8 mouse cellular contexts compared by ENCODE assay signal in the genomic region with DNA sequence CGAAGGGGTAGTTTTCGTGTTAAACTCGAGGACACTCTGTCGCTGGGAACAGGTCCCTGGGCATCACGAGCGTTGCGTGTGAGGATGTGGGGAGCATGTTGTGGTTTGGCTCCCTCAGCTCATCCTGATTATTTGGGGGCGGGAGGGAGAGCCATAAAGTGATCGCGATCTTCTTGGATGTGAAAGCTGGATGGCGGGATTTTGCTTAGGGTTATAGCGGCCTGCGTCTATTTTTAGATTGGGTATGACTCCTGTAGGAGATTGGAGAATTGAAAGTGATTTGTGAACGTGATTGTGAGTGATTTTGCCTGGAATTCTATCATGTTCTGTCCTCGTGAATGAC. TPM values are rescaled to one million over a fixed set of nuclear protein-coding genes. Genes with fewer than 3 reads are reported as not detected.
DNase-seq lines count a peak whose midpoint lies in the region; ATAC-seq and TF ChIP-seq lines count a peak whose summit lies in the region.

No protein-coding gene starts in this region.

- WGBS in heart, embryonic 14.5 days = 6% methylated on average over 15 of the region's 15 CpGs
- 10% methylated on average over 15 of the region's 15 CpGs for WGBS in forebrain, embryonic 14.5 days

- intact Hi-C loops in left cerebral cortex, postnatal 4 days (cut with DNase I) = no loop called here

- TF ChIP-seq CTCF in MEL (IDR thresholded peaks at IDR 0.05 in 2 of 3, conservative IDR thresholded peaks at IDR 0.05 in 1 of 3; ENCODE audit: control insufficient read depth in 1 of 3, insufficient read depth in 1 of 3, low read depth in 2 of 3, low read length in 3 of 3, poor library complexity in 1 of 3, severe bottlenecking in 1 of 3) = no peak

- DNase-seq in heart, adult 8-10 months (ENCODE audit: low spot score) = no peak
- no peak for DNase-seq in MEL (ENCODE audit: low read depth, low spot score)
- DNase-seq in forebrain, embryonic 14.5 days (ENCODE audit: low spot score) = peak; percentile 47
- peak; percentile 14 for DNase-seq in mesoderm, embryonic 11.5 days (ENCODE audit: low read depth, low spot score)
- DNase-seq in left cerebral cortex, postnatal 4 days = no peak
- no peak for DNase-seq in gastrocnemius, postnatal 4 days (ENCODE audit: low spot score in 2 of 2)
- no peak for DNase-seq in urinary bladder, postnatal 10 days (ENCODE audit: low spot score)

- peak overlapping the region; percentile 80 to 81 for H3K4me3 ChIP-seq in heart, embryonic 14.5 days (ENCODE audit: control insufficient read depth in 1 of 2, insufficient read depth in 1 of 2, low read depth in 1 of 2, low read length in 2 of 2)
- H3K4me3 ChIP-seq in MEL (ENCODE audit: control insufficient read depth in 1 of 2, insufficient read depth in 1 of 2, low read depth in 2 of 2, low read length in 2 of 2) = peak overlapping the region; percentile 62 to 71
- H3K4me3 ChIP-seq in forebrain, embryonic 14.5 days (ENCODE audit: low read depth, low read length) = peak overlapping the region; percentile 74

- peaks cover 2 to 5% of the 10 kb centered on the region in 2 experiments; a peak in 2 of 4 replicates for H3K4me1 ChIP-seq in heart, embryonic 14.5 days (ENCODE audit: control insufficient read depth in 2 of 2, insufficient read depth in 2 of 2, low read length in 2 of 2)
- peaks cover 0 to 5% of the 10 kb centered on the region in 2 experiments; a peak in 3 of 4 replicates for H3K4me1 ChIP-seq in MEL (ENCODE audit: control insufficient read depth in 1 of 2, insufficient read depth in 2 of 2, low read length in 2 of 2)
- H3K4me1 ChIP-seq in forebrain, embryonic 14.5 days (ENCODE audit: control insufficient read depth, insufficient read depth, low read length) = 0 out of 2 replicates have a peak, but pooled peaks cover 3% of the 10 kb centered on the region

- ATAC-seq in heart, embryonic 14.5 days (ENCODE audit: insufficient number of reproducible peaks, insufficient read depth, low FRiP score, low read depth) = no peak; the same call in 1 of the 2 replicates
- peak; percentile 50 for ATAC-seq in forebrain, embryonic 14.5 days

- peak overlapping the region; percentile 91 for H3K9ac ChIP-seq in heart, embryonic 14.5 days (ENCODE audit: low read length)
- H3K9ac ChIP-seq in MEL (ENCODE audit: control insufficient read depth, low read depth, low read length, poor library complexity, severe bottlenecking) = peak overlapping the region; percentile 86
- peak overlapping the region; percentile 83 for H3K9ac ChIP-seq in forebrain, embryonic 14.5 days (ENCODE audit: low read length)

- H3K9me3 ChIP-seq in heart, embryonic 14.5 days (ENCODE audit: control insufficient read depth, low read length) = no peaks in the 10 kb centered on the region
- no peaks in the 10 kb centered on the region for H3K9me3 ChIP-seq in MEL (replicated peaks; ENCODE audit: insufficient read depth, low read length)
- H3K9me3 ChIP-seq in forebrain, embryonic 14.5 days (replicated peaks; ENCODE audit: control insufficient read depth, low read length) = no peaks in the 10 kb centered on the region

- peaks cover 22% of the 10 kb centered on the region for H3K36me3 ChIP-seq in heart, embryonic 14.5 days (ENCODE audit: control insufficient read depth, insufficient read depth, low read length)
- peaks cover 0 to 5% of the 10 kb centered on the region in 2 experiments; a peak in 1 of 4 replicates for H3K36me3 ChIP-seq in MEL (ENCODE audit: control insufficient read depth in 1 of 2, insufficient read depth in 2 of 2, low read length in 2 of 2)
- peaks cover 17% of the 10 kb centered on the region; the same call in 1 of the 2 replicates for H3K36me3 ChIP-seq in forebrain, embryonic 14.5 days (ENCODE audit: control insufficient read depth, insufficient read depth, low read length)

- TF ChIP-seq EP300 in MEL (IDR thresholded peaks at IDR 0.05; ENCODE audit: low read depth in 1 of 2, low read length in 2 of 2) = 0 out of 4 replicates have a peak, but pooled peaks of 1 of the 2 experiments have one; percentile 0

- H3K27me3 ChIP-seq in heart, embryonic 14.5 days (ENCODE audit: control insufficient read depth, insufficient read depth, low read length) = no peaks in the 10 kb centered on the region
- no peaks in the 10 kb centered on the region for H3K27me3 ChIP-seq in MEL (ENCODE audit: control insufficient read depth in 1 of 2, insufficient read depth in 2 of 2, low read length in 2 of 2)
- no peaks in the 10 kb centered on the region for H3K27me3 ChIP-seq in forebrain, embryonic 14.5 days (replicated peaks; ENCODE audit: control insufficient read depth, insufficient read depth, low read length)

- H3K79me2 ChIP-seq in MEL (ENCODE audit: control insufficient read depth, insufficient read depth, low read length, poor library complexity) = peaks cover 2% of the 10 kb centered on the region; the same call in 1 of the 2 replicates

- no peak for TF ChIP-seq POLR2A in MEL (IDR thresholded peaks at IDR 0.05; ENCODE audit: control insufficient read depth in 1 of 2, insufficient read depth in 1 of 2, low read depth in 1 of 2, low read length in 2 of 2, poor library complexity in 1 of 2)

- H3K4me2 ChIP-seq in heart, embryonic 14.5 days (ENCODE audit: low read length) = peak overlapping the region; percentile 87
- H3K4me2 ChIP-seq in forebrain, embryonic 14.5 days (ENCODE audit: low read length) = peak overlapping the region; percentile 66

- peak overlapping the region; percentile 40 to 84 for H3K27ac ChIP-seq in heart, embryonic 14.5 days (replicated peaks in 1 of 2; ENCODE audit: control insufficient read depth in 1 of 2, insufficient read depth in 1 of 2, low read depth in 2 of 2, low read length in 2 of 2)
- H3K27ac ChIP-seq in MEL (ENCODE audit: control insufficient read depth, low read depth, low read length) = peak overlapping the region; percentile 29
- peak overlapping the region; percentile 76 for H3K27ac ChIP-seq in forebrain, embryonic 14.5 days (ENCODE audit: low read depth, low read length)

- TF ChIP-seq RAD21 in MEL (IDR thresholded peaks at IDR 0.05; ENCODE audit: low read depth, low read length) = no peak

TF ChIP-seq in MEL, 35 proteins besides CTCF, POLR2A, EP300 and RAD21:
- TF ChIP-seq TCF12 (IDR thresholded peaks at IDR 0.05; ENCODE audit: low read depth, low read length) = no peak
- peak; percentile 1; the same call in 1 of the 2 replicates for TF ChIP-seq MXI1 (IDR thresholded peaks at IDR 0.05; ENCODE audit: low read depth, low read length)

RNA-seq across cellular contexts. Expression of a gene that starts 0.4 kb away (rescaled TPM):
- polyA plus RNA-seq in heart, embryonic 14.5 days (2014; fragmentation: Nextera tagmentation; extraction: Ambion mirVana) = 6.4 and 8.5 TPM in 2 replicates
- total RNA-seq in heart, adult 8-10 months (2022) = 1 to 10 TPM; 1.5 to 4.3 (median 2.1) TPM
- 3.9 and 8.2 TPM in 2 replicates for total RNA-seq in MEL (2012; rRNA removed)
- 1 to 10 TPM in 1 of 2 experiments, not detected in 1; 7.1 TPM for polyA plus RNA-seq in MEL (2012; ENCODE audit: insufficient read depth in 1 of 2, insufficient read length in 2 of 2, low read depth in 1 of 2, low replicate concordance in 2 of 2, missing spikeins in 1 of 2)
- polyA plus RNA-seq in forebrain, embryonic 14.5 days (2014; fragmentation: Nextera tagmentation; extraction: Ambion mirVana) = 4.6 and 7.7 TPM in 2 replicates
- 10 to 100 TPM; 33.0 to 33.9 TPM for total RNA-seq in left cerebral cortex, postnatal 4 days (2021)
- total RNA-seq in gastrocnemius, postnatal 4 days (2021) = 1 to 10 TPM; 8.0 to 9.4 TPM

RNA-seq across cellular contexts. Expression of a gene that starts 27.6 kb away (rescaled TPM):
- polyA plus RNA-seq in heart, embryonic 14.5 days (2014; fragmentation: Nextera tagmentation; extraction: Ambion mirVana) = 85.2 and 91.3 TPM in 2 replicates
- total RNA-seq in heart, adult 8-10 months (2022) = 10 to 100 TPM; 25.3 to 34.5 (median 31.3) TPM
- total RNA-seq in MEL (2012; rRNA removed) = 5.5 and 6.2 TPM in 2 replicates
- 1 to 10 TPM in 1 of 2 experiments, not detected in 1; 4.8 TPM for polyA plus RNA-seq in MEL (2012; ENCODE audit: insufficient read depth in 1 of 2, insufficient read length in 2 of 2, low read depth in 1 of 2, low replicate concordance in 2 of 2, missing spikeins in 1 of 2)
- 123 and 140 TPM in 2 replicates for polyA plus RNA-seq in forebrain, embryonic 14.5 days (2014; fragmentation: Nextera tagmentation; extraction: Ambion mirVana)
- 10 to 100 TPM; 64.8 to 65.3 TPM for total RNA-seq in left cerebral cortex, postnatal 4 days (2021)
- 10 to 100 TPM; 52.5 to 65.2 TPM for total RNA-seq in gastrocnemius, postnatal 4 days (2021)

RNA-seq across cellular contexts. Expression of a gene that starts 31.8 kb away (rescaled TPM):
- 5.2 and 6.4 TPM in 2 replicates for polyA plus RNA-seq in heart, embryonic 14.5 days (2014; fragmentation: Nextera tagmentation; extraction: Ambion mirVana)
- total RNA-seq in heart, adult 8-10 months (2022) = 1 to 10 TPM in 3 of 4 experiments, under 1 TPM in 1; 0.82 to 1.8 (median 1.6) TPM
- total RNA-seq in MEL (2012; rRNA removed) = 7.3 and 8.0 TPM in 2 replicates
- 1 to 10 TPM in 1 of 2 experiments, not detected in 1; 8.0 TPM for polyA plus RNA-seq in MEL (2012; ENCODE audit: insufficient read depth in 1 of 2, insufficient read length in 2 of 2, low read depth in 1 of 2, low replicate concordance in 2 of 2, missing spikeins in 1 of 2)
- polyA plus RNA-seq in forebrain, embryonic 14.5 days (2014; fragmentation: Nextera tagmentation; extraction: Ambion mirVana) = 18.7 and 20.3 TPM in 2 replicates
- 10 to 100 TPM; 12.9 to 17.3 TPM for total RNA-seq in left cerebral cortex, postnatal 4 days (2021)
- 1 to 10 TPM; 4.8 to 5.6 TPM for total RNA-seq in gastrocnemius, postnatal 4 days (2021)

RNA-seq across cellular contexts. Expression of a gene that starts 31.9 kb away (rescaled TPM):
- 0.70 TPM in 1 of 2 replicates, not detected in the other for polyA plus RNA-seq in heart, embryonic 14.5 days (2014; fragmentation: Nextera tagmentation; extraction: Ambion mirVana)
- under 1 TPM in 1 of 4 experiments, not detected in 3; 0.28 TPM for total RNA-seq in heart, adult 8-10 months (2022)
- 0.62 TPM in 1 of 2 replicates, not detected in the other for total RNA-seq in MEL (2012; rRNA removed)
- not detected for polyA plus RNA-seq in MEL (2012; ENCODE audit: insufficient read depth in 1 of 2, insufficient read length in 2 of 2, low read depth in 1 of 2, low replicate concordance in 2 of 2, missing spikeins in 1 of 2)
- polyA plus RNA-seq in forebrain, embryonic 14.5 days (2014; fragmentation: Nextera tagmentation; extraction: Ambion mirVana) = 2.0 and 2.7 TPM in 2 replicates
- total RNA-seq in left cerebral cortex, postnatal 4 days (2021) = 1 to 10 TPM in 1 of 2 experiments, not detected in 1; 1.9 TPM
- total RNA-seq in gastrocnemius, postnatal 4 days (2021) = not detected

RNA-seq across cellular contexts. Expression of a gene that starts 47.4 kb away (rescaled TPM):
- polyA plus RNA-seq in heart, embryonic 14.5 days (2014; fragmentation: Nextera tagmentation; extraction: Ambion mirVana) = 7.2 and 9.0 TPM in 2 replicates
- total RNA-seq in heart, adult 8-10 months (2022) = 10 to 100 TPM; 23.2 to 33.8 (median 28.1) TPM
- total RNA-seq in MEL (2012; rRNA removed) = 30.6 and 35.5 TPM in 2 replicates
- 10 to 100 TPM in 1 of 2 experiments, not detected in 1; 38.9 TPM for polyA plus RNA-seq in MEL (2012; ENCODE audit: insufficient read depth in 1 of 2, insufficient read length in 2 of 2, low read depth in 1 of 2, low replicate concordance in 2 of 2, missing spikeins in 1 of 2)
- 27.4 and 29.0 TPM in 2 replicates for polyA plus RNA-seq in forebrain, embryonic 14.5 days (2014; fragmentation: Nextera tagmentation; extraction: Ambion mirVana)
- total RNA-seq in left cerebral cortex, postnatal 4 days (2021) = 10 to 100 TPM; 66.8 to 68.1 TPM
- 10 to 100 TPM; 46.2 to 54.5 TPM for total RNA-seq in gastrocnemius, postnatal 4 days (2021)

Comparison
In these comparisons a context has a peak if more than half of its experiments do, and no peak if none do; other contexts are left out.
1. DNase-seq: peak in forebrain, embryonic 14.5 days (single experiment) and mesoderm, embryonic 11.5 days (single experiment); none in heart, adult 8-10 months (single experiment), MEL (single experiment), left cerebral cortex, postnatal 4 days (single experiment), gastrocnemius, postnatal 4 days (0 of 2) and urinary bladder, postnatal 10 days (single experiment).
2. Peak in every context shown above with its lines, with median percentiles within 50 percentile points of each other: H3K27ac ChIP-seq, H3K4me3 ChIP-seq and H3K9ac ChIP-seq.